Mouse (Mus musculus): ENCODE measurements around the gene Syk.

DNA sequence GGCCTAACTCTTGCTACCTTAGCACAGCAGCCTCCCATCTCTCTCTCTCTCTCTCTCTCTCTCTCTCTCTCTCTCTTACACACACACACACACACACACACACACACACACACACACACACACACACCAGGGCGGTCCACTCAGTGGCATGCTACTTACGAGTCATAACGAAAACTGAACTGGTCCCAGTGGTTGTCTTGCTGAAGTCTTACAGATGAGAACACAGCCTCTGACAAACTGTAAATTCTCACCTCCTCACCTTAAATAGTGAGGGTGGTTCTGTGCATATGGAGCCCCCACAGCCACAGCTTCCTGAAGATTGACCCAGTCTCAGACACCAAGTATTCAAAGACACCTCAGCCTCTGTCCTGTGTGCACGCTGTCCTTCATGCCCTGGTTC lies 8.9 kb downstream of the Syk start:
- TF ChIP-seq ZC3H11A (IDR thresholded peaks at IDR 0.05; ENCODE audit: borderline replicate concordance, low read depth, low read length) (no peak), HCFC1 (IDR thresholded peaks at IDR 0.05; ENCODE audit: borderline replicate concordance, insufficient read depth, low read length) (no peak), MAFK (IDR thresholded peaks at IDR 0.05; ENCODE audit: insufficient read depth, low read depth, low read length) (no peak), CHD2 (IDR thresholded peaks at IDR 0.05; ENCODE audit: low read depth, low read length) (no peak), ZNF384 (IDR thresholded peaks at IDR 0.05; ENCODE audit: low read depth, low read length) (no peak)
